Mouse (Mus musculus): ENCODE measurements around the gene Ell3. TPM values are rescaled to one million over a fixed set of nuclear protein-coding genes. Genes with fewer than 3 reads are reported as not detected.

Ell3 gene
- polyA plus RNA-seq, 1 experiment from 2014 or later, result 2.2 TPM

DNA sequence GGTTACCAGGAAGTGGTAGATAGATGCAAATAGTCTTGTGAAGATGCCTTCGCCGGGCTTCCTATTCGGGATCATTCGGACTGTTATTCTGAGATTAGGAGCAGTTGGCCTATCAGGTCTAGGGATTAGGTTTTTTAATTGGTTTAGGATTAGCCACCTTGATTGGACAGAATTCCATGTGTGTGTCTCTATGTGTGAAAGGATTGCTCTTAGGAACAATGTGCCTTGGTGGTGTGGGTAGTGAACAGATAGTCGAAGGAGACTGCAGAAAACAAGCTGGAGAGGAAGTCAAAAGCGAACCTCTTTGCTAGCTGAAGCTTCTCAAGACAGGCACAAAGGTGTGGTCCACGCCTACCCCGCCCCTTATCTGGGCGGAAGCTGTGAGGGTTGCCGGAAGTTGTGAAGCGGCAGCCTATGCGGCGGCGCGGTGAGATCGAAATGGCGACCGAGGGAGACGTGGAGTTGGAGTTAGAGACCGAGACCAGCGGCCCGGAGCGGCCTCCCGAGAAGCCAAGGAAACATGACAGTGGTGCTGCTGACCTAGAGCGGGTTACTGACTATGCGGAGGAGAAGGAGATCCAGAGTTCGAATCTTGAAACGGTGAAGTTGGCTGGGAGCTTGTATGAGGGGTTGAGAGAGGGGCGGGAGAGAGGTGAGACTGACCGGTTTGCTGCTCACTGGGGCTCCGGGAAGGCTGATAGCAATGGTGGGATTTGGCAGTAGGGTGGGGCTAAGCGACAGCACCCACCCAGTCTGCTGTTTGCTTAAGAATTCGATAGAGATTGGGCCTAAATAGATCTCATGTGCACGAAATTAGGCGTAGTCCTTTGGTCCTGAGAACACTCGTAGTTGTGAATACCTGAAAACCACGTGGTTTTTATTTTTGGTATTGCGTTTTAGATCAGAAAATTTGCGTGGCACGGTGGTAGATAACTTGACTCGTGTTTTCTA, 12.9 kb upstream of the Ell3 start, which contains the start of gene Serinc4:
Gene Serinc4 (minus strand): TSS at position 90 of the 951 bp plus-strand sequence.
- Histone ChIP-seq H3K27me3 (replicated peaks) (no peaks in the 10 kb centered on the region), H3K36me3 (replicated peaks) (peaks cover 31% of the 10 kb centered on the region), H3K4me3 (peak within 1 kb of the TSS; percentile 68), H3K9ac (peak within 1 kb of the TSS; percentile 63), H3K4me2 (peak within 1 kb of the TSS; percentile 66), H3K27ac (peak within 1 kb of the TSS; percentile 80), H3K9me3 (no peaks in the 10 kb centered on the region), H3K4me1 (peaks cover 26% of the 10 kb centered on the region)
- WGBS, result 2% methylated on average over 41 of the region's 41 CpGs
- peak; percentile 94 for ATAC-seq (replicated peaks)

DNA sequence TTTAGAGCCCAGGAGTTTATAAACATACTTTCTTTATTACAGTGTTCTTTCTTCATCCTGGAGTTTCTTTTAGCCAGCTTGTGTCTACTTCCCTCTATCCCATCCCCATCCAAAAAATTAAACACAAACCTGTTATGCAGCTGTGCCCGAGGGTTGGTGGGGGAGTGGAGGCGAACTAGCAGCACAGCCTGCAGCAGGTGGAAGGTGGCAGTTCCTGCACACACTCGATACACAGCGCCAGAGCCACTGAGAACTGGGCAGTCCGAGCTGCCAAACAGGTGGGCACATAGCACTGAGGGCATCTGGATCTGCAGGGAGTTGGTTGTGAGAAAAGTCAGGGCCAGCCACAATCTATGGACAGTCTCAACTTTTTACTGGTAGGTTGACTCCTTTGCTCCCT, 11.5 kb upstream of the Ell3 start:
- no peaks in the 10 kb centered on the region for H3K27me3 ChIP-seq (replicated peaks)
- peaks cover 25% of the 10 kb centered on the region for H3K36me3 ChIP-seq (replicated peaks)
- H3K4me3 ChIP-seq, result no peak overlapping the region
- H3K27ac ChIP-seq, result no peak overlapping the region
- H3K4me2 ChIP-seq, result no peak overlapping the region
- H3K4me1 ChIP-seq, result peaks cover 36% of the 10 kb centered on the region
- no peaks in the 10 kb centered on the region for H3K9me3 ChIP-seq
- ATAC-seq (replicated peaks), result no peak
- 84% methylated on average over 5 of the region's 5 CpGs for WGBS
- H3K9ac ChIP-seq, result no peak overlapping the region

DNA sequence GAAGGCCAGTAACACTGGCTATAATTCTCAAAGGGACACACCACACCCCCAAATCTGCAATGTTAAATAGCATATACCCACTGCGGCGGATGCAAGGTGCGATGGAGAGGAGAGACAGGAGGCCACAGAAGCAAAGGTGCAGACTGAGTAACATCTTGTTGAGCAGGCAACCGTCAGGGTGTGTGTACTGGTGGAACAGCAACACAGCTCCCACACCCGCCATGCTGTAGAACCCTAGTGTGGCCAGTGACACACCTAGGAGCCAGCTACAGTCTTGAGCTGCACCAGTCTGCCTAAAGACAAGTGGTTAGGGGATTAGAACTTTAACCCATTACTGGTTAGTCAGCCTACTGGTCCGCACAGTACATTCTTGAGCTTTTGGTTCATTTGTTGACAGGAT, 9.8 kb upstream of the Ell3 start:
- Histone ChIP-seq H3K9ac (no peak overlapping the region), H3K36me3 (replicated peaks) (peaks cover 19% of the 10 kb centered on the region), H3K27me3 (replicated peaks) (no peaks in the 10 kb centered on the region), H3K27ac (no peak overlapping the region), H3K9me3 (no peaks in the 10 kb centered on the region), H3K4me2 (no peak overlapping the region), H3K4me1 (peaks cover 42% of the 10 kb centered on the region), H3K4me3 (no peak overlapping the region)
- WGBS, result 86% methylated on average over 6 of the region's 6 CpGs
- ATAC-seq (replicated peaks), result no peak

DNA sequence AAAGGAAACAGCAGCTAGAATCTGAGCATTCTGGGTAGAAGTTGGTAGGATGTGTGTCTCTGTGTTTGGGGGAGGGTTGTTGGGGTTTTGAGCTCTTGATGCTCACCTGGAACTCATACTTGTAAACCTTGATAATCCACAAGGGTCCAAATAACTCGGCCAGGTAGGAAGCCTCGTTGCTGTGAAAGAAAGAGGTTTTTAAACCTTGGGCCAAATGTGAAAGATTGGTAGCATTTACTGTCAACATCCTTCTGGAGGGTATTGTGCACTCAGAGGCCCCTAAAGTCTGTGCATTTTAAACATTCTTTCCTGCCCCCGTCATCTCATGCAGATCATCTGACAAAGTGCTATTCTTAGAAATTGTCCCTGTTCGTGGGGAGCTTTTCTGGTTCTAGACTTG, 8.9 kb upstream of the Ell3 start, which contains the start of gene Hypk:
Gene Hypk (plus strand): TSS at position 301 of the 400 bp plus-strand sequence.
- Histone ChIP-seq H3K4me2 (no peak within 1 kb of the TSS), H3K4me3 (no peak within 1 kb of the TSS), H3K36me3 (replicated peaks) (peaks cover 13% of the 10 kb centered on the region), H3K9me3 (no peaks in the 10 kb centered on the region), H3K4me1 (peaks cover 42% of the 10 kb centered on the region), H3K27me3 (replicated peaks) (no peaks in the 10 kb centered on the region), H3K27ac (no peak within 1 kb of the TSS), H3K9ac (no peak within 1 kb of the TSS; the same call in 1 of the 2 replicates)
- no peak for ATAC-seq (replicated peaks)
- WGBS, result 90% methylated on average over 4 of the region's 4 CpGs

DNA sequence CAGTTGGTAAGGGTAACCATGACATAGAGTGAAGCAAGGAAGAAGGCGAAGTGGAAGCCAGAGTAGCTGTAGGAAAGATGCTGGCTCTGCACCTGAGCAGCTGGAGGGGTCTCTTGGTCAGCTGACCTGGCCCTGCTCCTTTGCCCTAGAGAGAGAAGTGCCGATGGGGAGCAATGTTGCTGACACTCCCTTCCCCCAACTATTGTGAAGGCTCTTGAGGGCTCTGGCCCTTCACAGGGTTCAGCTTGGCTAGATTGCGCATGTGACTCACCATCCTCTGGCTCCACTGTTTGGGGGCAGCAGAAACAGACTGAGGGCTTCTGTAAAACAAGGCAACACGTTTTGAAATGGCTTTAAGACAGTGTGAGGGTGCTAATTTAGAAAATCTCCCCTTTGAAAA, 8.3 kb upstream of the Ell3 start:
- H3K9ac ChIP-seq, result no peak overlapping the region; the same call in 1 of the 2 replicates
- no peak for ATAC-seq (replicated peaks)
- H3K4me1 ChIP-seq, result peaks cover 36% of the 10 kb centered on the region
- WGBS, result 88% methylated on average over 4 of the region's 4 CpGs
- H3K4me2 ChIP-seq, result no peak overlapping the region
- no peak overlapping the region for H3K4me3 ChIP-seq
- no peak overlapping the region for H3K27ac ChIP-seq
- H3K27me3 ChIP-seq (replicated peaks), result no peaks in the 10 kb centered on the region
- H3K9me3 ChIP-seq, result no peaks in the 10 kb centered on the region
- peaks cover 13% of the 10 kb centered on the region for H3K36me3 ChIP-seq (replicated peaks)

DNA sequence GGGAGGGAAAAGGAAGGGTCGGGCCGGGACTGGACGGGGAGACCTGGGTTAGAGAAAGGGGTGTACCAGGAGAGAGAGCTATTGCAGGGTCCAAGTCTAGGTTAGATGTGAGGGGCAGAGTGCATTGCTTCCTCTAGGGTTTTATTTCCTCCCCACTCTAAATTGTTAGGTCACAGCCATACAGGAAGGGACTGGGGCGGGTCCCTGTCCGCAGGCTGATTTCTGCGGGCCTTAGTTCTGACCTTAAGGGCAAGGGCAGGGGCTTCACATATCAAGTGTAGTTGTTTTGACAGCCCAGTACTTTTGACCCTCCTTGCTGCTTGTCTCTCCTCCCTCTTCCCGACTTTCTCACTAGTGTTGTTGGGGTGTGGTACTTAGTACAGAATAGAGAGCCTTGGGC, 6.0 kb upstream of the Ell3 start:
- Histone ChIP-seq H3K4me2 (peak overlapping the region; percentile 93), H3K36me3 (replicated peaks) (peaks cover 13% of the 10 kb centered on the region), H3K9ac (peak overlapping the region; percentile 97), H3K27ac (peak overlapping the region; percentile 98), H3K9me3 (no peaks in the 10 kb centered on the region), H3K4me1 (peaks cover 30% of the 10 kb centered on the region), H3K27me3 (replicated peaks) (no peaks in the 10 kb centered on the region), H3K4me3 (peak overlapping the region; percentile 99)
- ATAC-seq (replicated peaks), result peak; percentile 4
- 5% methylated on average over 7 of the region's 7 CpGs for WGBS

DNA sequence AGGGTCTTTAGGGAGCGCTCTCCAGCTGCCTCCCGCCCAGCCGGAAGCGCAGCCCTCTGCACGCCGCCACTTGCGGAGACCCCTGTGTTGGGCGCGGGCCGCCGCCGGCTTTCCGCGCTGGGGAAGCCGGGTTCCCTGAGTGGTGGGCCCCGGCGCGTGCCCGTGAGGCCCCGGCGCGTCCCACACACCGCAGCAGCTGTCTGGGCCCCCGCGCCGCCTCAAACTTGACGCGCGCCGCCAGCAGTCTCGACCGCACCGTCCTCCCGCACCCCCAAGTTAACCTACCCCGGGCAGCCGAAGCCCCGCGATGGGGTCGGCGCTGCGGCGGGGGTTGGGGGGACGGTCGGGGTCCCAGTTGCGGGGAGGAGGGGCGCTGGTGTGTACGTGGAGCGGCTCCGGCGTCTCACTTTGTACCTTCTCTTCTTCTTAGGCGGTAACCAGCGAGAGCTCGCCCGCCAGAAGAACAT, 5.5 kb upstream of the Ell3 start:
- under 1% methylated on average over 54 of the region's 54 CpGs for WGBS
- Histone ChIP-seq H3K27ac (peak overlapping the region; percentile 98), H3K9me3 (no peaks in the 10 kb centered on the region), H3K4me2 (peak overlapping the region; percentile 93), H3K9ac (peak overlapping the region; percentile 97), H3K36me3 (replicated peaks) (peaks cover 13% of the 10 kb centered on the region), H3K4me1 (peaks cover 30% of the 10 kb centered on the region), H3K4me3 (peak overlapping the region; percentile 99), H3K27me3 (replicated peaks) (no peaks in the 10 kb centered on the region)
- peak; percentile 80 for ATAC-seq (replicated peaks)

DNA sequence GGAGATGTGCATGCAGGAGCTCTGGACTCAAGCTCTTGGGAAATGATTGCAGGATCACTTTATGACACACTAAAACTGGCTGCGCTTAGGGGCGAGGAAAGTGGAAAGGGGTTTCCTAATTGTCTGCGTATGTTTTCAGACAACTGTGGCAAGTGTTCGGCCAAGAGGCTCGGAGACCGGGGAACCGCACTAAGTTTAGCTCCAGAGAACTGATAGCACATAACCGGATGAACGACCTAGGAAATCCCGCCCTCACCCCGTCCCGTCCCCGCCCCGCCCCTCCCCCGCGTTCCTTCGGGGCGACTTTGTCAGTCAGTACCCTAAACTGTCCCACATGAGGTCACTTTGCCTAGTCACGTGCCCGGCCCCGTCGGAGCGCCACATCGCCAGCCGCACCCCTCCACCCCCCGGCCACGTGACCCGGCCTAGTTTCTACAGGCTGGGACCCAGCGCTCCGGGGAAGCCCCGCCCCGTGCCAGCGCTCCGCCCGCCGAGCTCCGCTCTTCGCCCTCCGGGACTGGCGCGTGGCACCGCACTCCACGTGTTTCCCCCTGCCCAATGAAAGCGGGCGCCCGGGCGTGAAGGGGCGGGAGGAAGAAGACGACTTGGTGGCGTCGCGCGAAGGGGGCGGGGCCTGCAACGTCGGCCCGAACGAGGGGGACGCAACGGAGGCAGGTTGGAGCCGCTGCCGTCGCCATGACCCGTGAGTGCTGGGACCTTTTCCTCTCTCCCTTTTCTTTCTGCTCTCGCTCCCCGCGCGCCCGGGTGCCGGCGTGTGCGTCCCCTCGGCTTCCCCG, 4.9 kb upstream of the Ell3 start, which contains the start of gene Serf2:
Gene Serf2 (plus strand): TSS at position 457 of the 797 bp plus-strand sequence.
- Histone ChIP-seq H3K27ac (peak within 1 kb of the TSS; percentile 98), H3K36me3 (replicated peaks) (peaks cover 13% of the 10 kb centered on the region), H3K27me3 (replicated peaks) (no peaks in the 10 kb centered on the region), H3K9me3 (no peaks in the 10 kb centered on the region), H3K4me1 (peaks cover 30% of the 10 kb centered on the region), H3K4me2 (peak within 1 kb of the TSS; percentile 93), H3K9ac (peak within 1 kb of the TSS; percentile 97), H3K4me3 (peak within 1 kb of the TSS; percentile 99)
- WGBS, result under 1% methylated on average over 73 of the region's 74 CpGs
- peak; percentile 99 for ATAC-seq (replicated peaks)

DNA sequence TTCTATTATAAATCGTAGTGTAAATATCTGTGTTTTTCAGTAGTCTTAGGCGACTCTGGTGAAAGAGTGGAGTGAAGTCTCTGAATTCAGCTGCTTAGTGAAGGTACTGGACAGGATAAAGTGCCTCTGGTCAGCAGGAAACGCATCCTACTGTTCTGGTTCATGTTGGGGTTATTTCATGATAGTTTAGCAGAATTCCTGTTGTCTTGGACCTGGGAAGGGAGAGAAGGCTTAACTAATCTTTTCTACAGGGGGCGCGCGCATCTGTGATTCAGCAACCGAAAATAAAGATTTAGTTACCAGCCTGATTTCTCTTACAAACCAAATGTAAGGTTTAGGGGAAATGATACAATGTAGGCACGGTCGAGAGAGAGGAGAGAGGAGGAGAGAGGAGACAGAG, 4.1 kb upstream of the Ell3 start:
- ATAC-seq (replicated peaks), result no peak
- Histone ChIP-seq H3K4me2 (peak overlapping the region; percentile 93), H3K27ac (peak overlapping the region; percentile 98; the same call in 1 of the 2 replicates), H3K27me3 (replicated peaks) (no peaks in the 10 kb centered on the region), H3K9ac (no peak overlapping the region; the same call in 1 of the 2 replicates), H3K36me3 (replicated peaks) (peaks cover 10% of the 10 kb centered on the region; the same call in 1 of the 2 replicates), H3K4me1 (peaks cover 30% of the 10 kb centered on the region), H3K4me3 (peak overlapping the region; percentile 99), H3K9me3 (no peaks in the 10 kb centered on the region)
- 16% methylated on average over 9 of the region's 9 CpGs for WGBS

DNA sequence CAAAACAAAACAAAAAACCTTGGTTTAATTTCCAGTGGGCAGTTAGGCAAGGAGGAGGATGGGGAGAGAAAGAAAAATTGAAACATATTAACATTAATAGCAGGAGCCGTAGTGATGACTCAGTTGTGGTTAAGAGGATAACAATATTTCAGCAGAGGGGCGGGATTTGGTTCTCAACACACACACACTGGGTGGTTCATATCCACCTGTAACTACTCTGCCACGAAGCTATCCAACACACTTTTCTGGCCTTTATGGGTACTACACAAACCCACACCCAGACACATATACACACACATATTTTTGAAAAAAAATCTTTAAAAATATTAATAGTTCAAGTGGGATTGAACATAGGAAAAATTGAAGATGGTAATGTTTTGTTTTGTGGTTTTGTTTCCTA, 2.9 kb upstream of the Ell3 start:
- Histone ChIP-seq H3K4me1 (peaks cover 30% of the 10 kb centered on the region), H3K36me3 (replicated peaks) (no peaks in the 10 kb centered on the region), H3K27me3 (replicated peaks) (peaks cover 6% of the 10 kb centered on the region), H3K9me3 (no peaks in the 10 kb centered on the region), H3K4me2 (no peak overlapping the region), H3K4me3 (no peak overlapping the region), H3K9ac (no peak overlapping the region), H3K27ac (no peak overlapping the region)
- 91% methylated on average over 3 of the region's 3 CpGs for WGBS
- ATAC-seq (replicated peaks), result no peak

DNA sequence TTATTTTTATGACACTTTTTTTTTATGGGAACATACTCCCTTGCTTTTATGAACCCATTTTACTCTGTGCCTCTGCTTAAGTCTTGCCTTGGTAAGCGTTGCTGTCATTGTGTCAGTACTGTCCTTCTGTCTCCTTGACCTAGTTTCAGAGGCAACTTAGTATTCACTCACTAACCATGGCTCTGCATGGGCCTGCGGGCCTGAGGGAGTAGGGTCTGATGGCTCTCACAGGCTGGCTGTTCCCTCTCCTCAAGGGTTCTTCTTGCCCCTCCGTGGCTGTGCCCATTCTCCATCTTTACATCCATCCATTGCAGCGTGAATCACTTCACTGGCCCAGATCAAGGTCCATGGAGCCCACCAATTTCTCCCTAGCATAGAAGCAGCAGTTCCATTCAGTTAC, 2.4 kb upstream of the Ell3 start:
- Histone ChIP-seq H3K9ac (no peak overlapping the region), H3K4me3 (no peak overlapping the region), H3K4me2 (no peak overlapping the region), H3K27me3 (replicated peaks) (peaks cover 11% of the 10 kb centered on the region), H3K36me3 (replicated peaks) (no peaks in the 10 kb centered on the region), H3K9me3 (no peaks in the 10 kb centered on the region), H3K27ac (no peak overlapping the region), H3K4me1 (peaks cover 33% of the 10 kb centered on the region)
- no peak for ATAC-seq (replicated peaks)
- 91% methylated on average over 4 of the region's 4 CpGs for WGBS

DNA sequence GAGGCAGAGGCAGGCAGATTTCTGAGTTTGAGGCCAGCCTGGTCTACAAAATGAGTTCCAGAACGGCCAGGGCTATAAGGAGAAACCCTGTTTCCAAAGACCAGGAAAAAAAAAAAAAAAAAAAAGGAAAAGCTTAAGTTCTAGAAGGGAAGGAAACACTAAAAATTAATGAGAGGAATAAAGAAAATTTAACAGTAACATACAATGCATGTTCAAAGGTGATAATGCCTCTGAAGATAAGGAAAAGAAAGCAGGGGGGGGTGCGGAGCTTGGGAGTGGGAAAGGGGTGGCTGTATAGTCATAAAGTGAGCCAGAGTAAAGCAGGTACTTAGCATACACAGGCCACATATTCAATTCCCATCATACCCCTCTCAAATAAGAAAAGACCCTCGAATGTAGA, 1.0 kb upstream of the Ell3 start:
- ATAC-seq (replicated peaks), result no peak
- Histone ChIP-seq H3K27me3 (replicated peaks) (peaks cover 16% of the 10 kb centered on the region), H3K27ac (no peak overlapping the region), H3K9ac (no peak overlapping the region), H3K4me2 (no peak overlapping the region), H3K4me1 (peaks cover 21% of the 10 kb centered on the region), H3K9me3 (no peaks in the 10 kb centered on the region), H3K4me3 (no peak overlapping the region), H3K36me3 (replicated peaks) (no peaks in the 10 kb centered on the region)
- 89% methylated on average over 3 of the region's 3 CpGs for WGBS
